Mouse (Mus musculus) midbrain, embryonic 13.5 days (tissue): Measurements from ENCODE around the gene Ccnd1. TPM values are rescaled to one million over a fixed set of nuclear protein-coding genes. Genes with fewer than 3 reads are reported as not detected.

ENCODE experiments used
- polyA plus RNA-seq: library from polyadenylated mRNA; unstranded; fragments of >200 nt; fragmentation: Nextera tagmentation; extraction: Ambion mirVana; gene quantifications from 2 replicates; pipeline ENCODE4 v1.2.1, GENCODE M21; 2015

Ccnd1 gene
- polyA plus RNA-seq, 1 experiment from 2014 or later, result 143 TPM

Other genes with a start within 250 kb of the Ccnd1 start
- 13.0 and 15.1 TPM in 2 replicates for gene Ano1, start 188.0 kb downstream of the Ccnd1 start, polyA plus RNA-seq
- 5.9 and 7.6 TPM in 2 replicates for gene Fgf3, start 101.8 kb downstream of the Ccnd1 start, polyA plus RNA-seq
- gene Fgf4, start 92.6 kb downstream of the Ccnd1 start, polyA plus RNA-seq, result not detected in 2 replicates
- gene Fgf15, start 43.4 kb downstream of the Ccnd1 start, polyA plus RNA-seq, result 61.2 and 66.9 TPM in 2 replicates
- gene LTO1, start 24.8 kb downstream of the Ccnd1 start, polyA plus RNA-seq, result 36.4 and 37.8 TPM in 2 replicates